Mouse (Mus musculus) cerebellum, adult 11-12 months (tissue): ENCODE results near the gene Nme7.
A peak's percentile ranks its signal among the peaks of the same experiment; 100 is the strongest.

Experiments
- DNase-seq: peaks from one replicate; pipeline ENCODE4 v3.0.0; 2022

Nme7 gene

DNA sequence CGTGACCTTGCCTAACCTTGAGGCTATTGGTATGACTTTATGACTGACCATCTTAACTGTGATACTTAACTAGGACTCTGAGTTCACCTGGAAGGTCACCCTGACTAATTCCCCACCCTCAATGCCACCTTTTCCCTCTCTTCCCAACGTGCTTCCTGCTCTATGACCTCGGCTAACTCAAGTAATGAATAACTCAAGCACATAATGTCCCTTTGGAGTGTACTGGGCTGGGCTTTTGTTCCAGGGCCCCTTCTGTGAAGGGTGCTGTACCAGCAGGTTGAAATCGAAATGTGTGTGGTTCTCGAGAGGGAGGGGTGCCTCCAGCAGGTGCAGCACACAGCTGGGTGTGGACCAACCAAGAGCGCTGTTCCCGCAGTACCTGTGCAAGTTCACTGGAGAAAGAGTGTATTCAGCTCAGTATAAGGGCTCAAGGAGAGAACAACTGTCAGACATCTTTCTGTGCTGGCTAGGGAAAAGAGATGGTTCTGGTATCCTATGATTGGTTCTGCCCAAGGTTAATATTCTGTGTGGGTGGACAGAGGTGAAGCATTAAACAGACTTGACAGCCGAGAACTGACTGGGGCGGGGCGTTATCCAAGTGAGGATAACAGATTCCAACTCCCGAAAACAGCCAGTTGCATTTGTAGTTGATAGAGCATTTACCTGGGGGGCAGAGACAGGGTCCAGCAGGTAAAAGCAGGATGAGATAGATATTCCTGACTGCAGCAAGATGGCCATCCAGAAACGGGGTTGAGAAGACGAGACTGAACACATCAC lies 157.2 kb downstream of the Nme7 start:
- DNase-seq, result no peak

DNA sequence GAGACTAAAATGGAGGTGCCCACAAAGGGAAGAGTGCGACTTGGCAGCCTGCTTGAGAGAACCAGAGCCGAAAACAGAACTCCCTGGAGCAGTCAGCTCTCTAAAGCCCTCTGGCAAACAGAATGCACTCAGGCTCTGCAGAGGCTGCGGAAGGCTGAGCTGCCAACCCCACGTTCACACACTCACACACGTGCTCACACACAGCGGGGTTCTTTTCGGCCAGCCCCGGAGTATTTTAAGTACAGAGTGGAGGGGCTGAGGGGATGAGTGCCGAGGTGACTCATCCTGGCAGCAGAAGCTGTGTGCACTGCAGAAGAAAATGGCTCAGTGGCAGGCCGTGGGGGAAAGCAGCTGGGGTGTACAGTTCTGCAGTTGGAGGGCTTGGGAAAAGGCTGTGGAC lies 157.8 kb downstream of the Nme7 start:
- peak; percentile 87 for DNase-seq

DNA sequence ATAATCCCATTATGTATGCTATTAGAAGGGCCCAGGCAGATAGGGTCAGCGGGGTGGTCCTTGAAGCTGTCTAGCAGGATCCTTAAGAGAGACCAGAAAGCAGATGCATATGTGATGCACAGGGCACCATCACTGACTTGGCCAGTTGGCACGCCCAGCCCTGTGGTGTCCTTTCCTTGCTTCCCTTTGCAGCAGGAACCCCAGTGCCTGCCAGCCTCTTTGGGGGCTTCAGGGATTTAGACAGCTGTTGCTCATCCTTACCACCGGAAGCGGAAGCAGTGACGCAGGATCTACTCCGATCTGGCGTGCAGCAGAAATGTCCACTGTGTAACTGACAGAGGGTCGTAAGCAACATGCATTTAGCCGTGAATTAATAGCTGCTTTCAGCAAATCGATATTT lies 163.5 kb downstream of the Nme7 start:
- DNase-seq, result no peak

DNA sequence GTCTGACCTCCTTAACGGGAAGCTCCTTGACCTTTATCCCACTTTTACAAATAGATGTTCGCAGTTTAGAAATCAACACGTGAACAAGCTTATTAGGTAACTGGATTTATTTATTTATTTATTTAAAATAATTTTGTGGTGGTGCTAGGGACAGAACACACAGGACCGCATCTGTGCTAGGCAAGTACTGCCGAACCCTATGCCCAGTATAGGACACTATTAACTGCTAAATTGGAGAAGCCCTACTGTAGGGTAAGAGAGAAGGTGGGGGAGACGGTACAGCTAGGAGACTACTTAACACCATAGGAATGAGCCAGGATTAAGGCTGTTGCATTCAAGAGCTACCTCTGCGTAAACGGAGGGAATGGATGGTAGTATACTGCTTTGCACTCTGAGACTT lies 164.4 kb downstream of the Nme7 start:
- no peak for DNase-seq

DNA sequence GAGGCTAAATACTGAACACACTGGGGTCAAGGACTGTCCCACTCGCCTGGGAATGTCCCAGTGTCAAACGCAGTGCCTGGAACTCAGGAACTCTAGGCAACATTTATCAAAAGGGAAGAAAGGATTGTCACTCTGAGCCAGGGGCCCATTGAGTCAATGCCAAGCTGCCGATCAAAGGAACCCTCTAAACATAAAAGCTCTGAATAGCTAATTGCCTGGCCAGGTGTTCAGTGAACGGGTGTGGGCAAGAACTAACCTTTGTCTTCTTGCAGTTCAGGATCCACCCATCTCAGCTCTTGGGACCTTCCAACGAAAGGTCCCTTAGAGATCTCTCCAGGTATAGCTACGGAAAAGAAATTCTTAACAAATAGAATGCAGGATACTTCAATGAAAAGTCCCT lies 167.1 kb downstream of the Nme7 start:
- no peak for DNase-seq

DNA sequence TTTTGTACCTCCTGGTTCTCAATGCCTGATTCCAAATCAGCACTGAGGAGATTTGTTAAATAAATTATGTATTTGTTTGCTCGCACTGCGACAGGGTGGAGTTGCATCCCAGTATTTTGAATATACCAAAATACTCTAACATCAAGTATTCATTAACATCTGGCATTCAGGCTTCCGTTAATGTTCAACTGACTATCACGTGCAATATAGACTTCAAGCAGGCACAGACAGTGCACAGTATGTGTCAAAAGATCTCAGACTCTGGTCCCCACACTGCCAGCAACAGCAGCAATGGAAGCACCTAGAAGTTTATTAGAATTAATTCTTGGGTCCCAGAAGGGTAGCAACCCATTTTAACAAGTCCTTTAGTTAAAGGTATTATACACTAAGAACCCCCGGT lies 167.7 kb downstream of the Nme7 start:
- DNase-seq, result no peak

DNA sequence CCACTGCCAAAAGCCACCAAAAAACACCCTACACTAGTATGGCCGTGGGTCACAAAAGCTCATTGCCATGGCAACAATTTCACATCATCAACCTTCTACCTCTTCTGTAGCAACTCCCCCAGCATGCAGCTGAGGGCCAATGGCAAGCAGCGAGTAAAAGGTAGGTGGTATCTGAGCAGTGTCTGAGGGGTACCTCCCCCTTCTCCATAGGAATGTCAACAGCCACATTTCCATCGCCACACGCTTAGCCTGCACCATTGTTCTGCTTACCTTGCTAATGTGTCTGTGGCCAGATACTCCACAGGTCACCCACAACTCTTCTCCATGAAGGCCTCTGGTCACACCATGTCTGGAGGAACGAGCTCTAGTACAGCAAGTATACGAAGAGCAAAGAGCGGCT lies 169.5 kb downstream of the Nme7 start:
- DNase-seq, result no peak

DNA sequence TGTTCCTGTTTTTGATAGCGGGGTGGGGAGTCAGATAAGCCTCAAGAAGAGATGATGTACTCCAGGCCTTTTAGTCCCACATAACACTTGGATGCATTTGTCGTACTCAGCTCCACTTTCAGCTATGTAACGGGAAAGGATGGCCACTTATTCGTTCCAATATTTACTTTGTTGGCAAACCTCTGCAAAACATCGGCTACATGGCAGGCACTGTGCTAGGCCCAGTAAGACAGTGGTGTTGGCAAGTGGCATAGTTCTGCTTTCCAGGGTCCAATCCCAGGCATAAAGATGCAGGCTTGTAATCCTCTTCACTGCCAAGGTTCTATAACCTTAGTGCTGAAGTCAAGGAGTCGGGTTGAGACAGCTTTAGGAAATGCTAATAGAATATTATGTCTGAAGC lies 170.4 kb downstream of the Nme7 start:
- DNase-seq, result no peak

DNA sequence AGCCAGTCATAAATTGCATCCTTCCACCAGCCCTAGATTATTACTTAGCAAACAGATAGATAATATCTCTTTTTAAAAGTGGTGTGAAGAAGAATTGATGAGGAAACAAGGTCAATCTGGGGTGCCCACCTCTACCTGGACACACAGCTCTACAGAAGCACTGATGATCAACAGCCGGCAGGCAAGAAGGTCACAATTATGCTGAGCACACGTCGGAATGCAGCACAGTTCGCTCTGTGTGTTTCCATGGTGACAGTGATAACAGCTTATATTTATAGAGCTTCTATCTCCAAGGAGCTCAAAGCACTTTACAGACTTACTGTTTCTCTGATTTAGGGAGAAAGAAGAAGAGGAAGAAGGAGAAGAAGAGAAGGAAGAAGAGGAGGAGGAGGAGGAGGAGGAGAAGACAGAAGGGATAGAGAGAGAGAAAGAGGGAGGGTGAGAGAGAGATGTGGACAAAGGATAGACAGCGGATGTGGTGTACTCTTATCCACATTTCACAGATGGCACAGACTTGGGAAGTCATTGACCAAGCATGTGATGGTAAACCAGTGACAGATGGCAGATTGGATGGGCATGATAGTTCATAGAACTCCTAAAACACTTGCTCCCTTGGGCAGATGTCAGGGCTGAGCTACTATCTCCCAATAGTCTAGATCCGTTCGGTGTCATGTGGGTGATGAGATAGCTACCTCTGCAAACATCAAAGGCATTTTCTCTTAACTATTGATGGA lies 171.0 kb downstream of the Nme7 start:
- no peak for DNase-seq

DNA sequence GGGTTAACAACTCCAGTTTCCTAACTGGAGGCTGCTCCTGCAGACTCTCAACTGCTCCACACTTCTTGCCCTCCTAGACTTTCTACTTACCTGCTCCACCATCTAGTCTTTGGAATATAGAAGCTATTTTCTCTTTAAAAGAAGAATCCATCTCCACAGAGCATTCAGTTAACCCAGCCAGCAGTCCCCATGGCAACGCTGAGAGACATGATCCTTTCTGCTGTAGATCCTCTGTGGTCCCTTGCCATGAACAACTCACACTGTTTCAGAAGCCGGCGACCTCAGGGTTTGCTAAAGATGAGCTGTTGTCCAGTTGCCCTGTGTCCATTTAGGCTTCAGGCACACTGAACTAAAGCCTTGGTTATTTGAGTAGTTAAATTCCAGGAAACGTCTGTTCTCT lies 172.0 kb downstream of the Nme7 start:
- DNase-seq, result no peak

DNA sequence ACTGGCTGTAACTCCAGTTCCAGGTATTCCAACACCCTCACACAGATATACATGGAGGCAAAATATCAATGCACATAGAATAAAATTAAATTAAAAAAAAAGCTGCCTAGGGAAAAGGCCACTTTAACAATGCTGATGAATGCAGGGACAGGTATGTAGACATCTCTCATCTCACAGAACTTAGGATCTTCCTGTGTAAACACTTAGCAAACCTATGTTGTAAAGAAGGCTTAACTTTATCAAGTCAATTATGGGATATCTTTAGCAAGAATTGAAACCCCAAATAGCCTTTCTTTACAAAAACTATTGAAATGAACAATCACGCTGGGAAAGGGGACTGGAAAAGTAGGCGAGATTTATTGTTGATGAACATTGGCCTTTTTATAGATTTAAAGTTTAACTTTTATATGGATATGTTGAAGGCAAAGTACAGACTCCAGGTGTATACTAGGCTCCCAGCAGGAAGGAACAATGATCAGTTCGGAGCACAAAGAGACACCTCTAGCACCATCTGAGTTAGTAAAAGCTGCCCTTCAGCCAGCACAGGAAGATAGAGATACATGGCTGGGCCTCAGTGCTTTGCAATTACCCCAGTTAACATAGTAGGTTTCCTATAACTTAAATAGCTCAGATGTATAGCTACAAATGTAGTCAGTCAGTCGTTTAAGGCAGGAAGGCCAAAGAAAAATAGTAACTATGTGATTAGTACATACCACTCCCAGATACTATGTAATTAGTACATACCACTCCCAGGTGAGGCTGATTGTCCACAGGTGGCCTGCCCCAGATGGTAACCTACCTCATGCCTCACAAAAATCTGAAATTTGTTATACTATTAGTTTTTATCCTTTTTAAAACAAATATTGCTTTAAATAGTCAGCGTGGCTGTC lies 177.1 kb downstream of the Nme7 start:
- DNase-seq, result no peak

DNA sequence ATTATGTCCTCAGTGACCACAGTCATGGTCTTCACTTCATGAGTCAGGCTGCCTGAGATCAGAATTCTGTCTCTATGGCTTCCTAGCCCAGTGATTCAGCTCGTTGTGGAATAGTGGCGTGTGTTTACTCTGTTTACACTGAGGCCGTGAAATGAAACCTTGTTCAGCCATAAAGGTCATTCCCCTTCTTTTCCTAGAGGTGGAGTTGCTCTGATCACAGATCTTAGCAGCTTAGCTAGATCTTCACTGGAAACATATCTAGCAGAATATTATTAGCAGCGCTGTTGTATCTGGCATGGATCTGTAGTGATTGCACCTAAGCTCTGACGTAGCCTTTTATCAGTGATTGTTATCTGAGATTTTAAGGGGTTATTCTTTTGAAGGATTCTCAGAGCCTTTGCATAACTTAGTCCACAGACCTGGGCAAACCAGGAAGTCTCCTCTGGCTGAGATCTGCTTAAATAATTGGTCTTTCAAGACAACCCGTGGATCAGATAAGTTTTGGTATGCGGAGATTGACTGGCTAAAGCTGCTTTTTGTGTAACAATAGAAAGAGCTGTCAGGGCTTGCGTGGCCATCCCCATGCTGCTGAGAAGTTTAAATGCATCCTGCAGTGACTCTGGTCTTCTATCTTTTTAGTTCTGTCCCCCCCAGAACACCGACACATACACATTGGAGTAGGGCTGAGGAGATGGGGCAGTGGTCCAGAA lies 177.9 kb downstream of the Nme7 start:
- DNase-seq, result no peak

DNA sequence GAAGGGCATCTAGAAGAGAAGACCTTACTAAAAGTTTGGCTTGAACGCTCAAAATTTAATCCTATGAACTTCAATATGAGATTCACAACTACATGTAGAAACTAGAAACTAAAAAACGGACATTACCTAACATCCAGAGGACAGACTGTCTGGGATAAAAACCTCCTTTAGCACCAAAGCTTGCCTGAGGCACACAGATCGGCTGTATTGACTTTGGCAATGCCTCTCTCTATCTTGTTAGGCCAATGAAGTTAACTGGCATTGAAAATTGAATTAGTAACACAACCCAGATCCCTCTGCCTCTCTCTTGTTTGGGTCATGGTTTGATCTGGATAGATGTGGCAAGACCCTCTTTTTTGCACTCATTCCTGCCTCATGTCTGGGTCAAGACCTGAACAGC lies 178.9 kb downstream of the Nme7 start:
- no peak for DNase-seq

DNA sequence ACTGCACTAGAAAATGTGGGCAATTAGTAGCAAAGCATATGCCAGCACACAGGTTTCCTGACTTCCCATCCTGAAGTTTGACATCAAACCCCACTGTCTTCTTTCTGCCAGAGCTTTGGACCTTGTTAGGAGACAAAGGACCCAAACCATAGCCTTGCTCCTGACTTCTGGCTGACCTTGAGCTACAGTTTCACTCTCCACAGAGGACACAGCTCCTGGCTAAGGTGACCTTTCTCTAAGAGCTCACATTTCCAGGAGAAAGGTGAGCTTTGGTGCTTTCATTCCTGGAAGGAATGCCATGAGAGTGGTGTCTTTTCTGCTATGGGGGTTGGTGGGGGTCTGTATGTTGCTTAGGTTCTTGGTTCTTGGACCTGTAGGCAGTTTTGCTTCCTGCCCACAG lies 179.8 kb downstream of the Nme7 start:
- DNase-seq, result no peak
